Mouse (Mus musculus) left cerebral cortex, postnatal 14 days (tissue): ENCODE results near the gene Itgad. TPM values are rescaled to one million over a fixed set of nuclear protein-coding genes. Genes with fewer than 3 reads are reported as not detected.
A peak's percentile ranks its signal among the peaks of the same experiment; 100 is the strongest.

Experiments used
- DNase-seq, 2 experiments: peaks; one replicate each; pipeline ENCODE4 v3.0.0; 2021 to 2022; ENCODE audit warnings: low spot score in 2 of 2, mixed read lengths in 1 of 2
- intact Hi-C: fragments of 180-260 bp; cut with DNase I; formaldehyde crosslinking; loops from one replicate; pipeline ENCODE4 v1.15.1; 2025
- total RNA-seq, 2 experiments: library from RNA; stranded (reverse); gene quantifications; 2 replicates each; pipeline ENCODE4 v1.2.3; 2021

Itgad gene
- total RNA-seq, 2 experiments from 2014 or later: not detected

- DNase-seq: peak; percentile 99
- intact Hi-C loops: loop anchor here (2.0 to 5.0 kb wide), 2 partner anchors 107 to 464 kb away; no protein-coding TSS in a partner anchor
These were observed 84.0 kb downstream of the Itgad start, which contains the start of gene 9130023H24Rik for GRCm38 (mm10) chr7:128237927-128238778. Gene 9130023H24Rik, minus strand, starts transcription at chr7:128238031.

GRCm38 (mm10) chr7:128238991-128239390, 84.8 kb downstream of the Itgad start:
- intact Hi-C loops: loop anchor here (2.0 to 5.0 kb wide), 2 partner anchors 106 to 463 kb away; no protein-coding TSS in a partner anchor
- no peak for DNase-seq

- intact Hi-C loops: no loop called here
These were observed 86.1 kb downstream of the Itgad start for GRCm38 (mm10) chr7:128240131-128240784.

GRCm38 (mm10) chr7:128242331-128242730, 88.2 kb downstream of the Itgad start:
- intact Hi-C loops: no loop called here
- DNase-seq: no peak

More at GRCm38 (mm10) chr7:128240131-128240784, 86.1 kb downstream of the Itgad start:
- no peak for DNase-seq

- no peak for DNase-seq
- intact Hi-C loops: no loop called here
These were observed 89.7 kb downstream of the Itgad start for GRCm38 (mm10) chr7:128243921-128244320.

GRCm38 (mm10) chr7:128244410-128245025, 90.3 kb downstream of the Itgad start:
- DNase-seq: no peak
- intact Hi-C loops: loop anchor here (5.0 kb wide), 2 partner anchors 53 to 463 kb away; partner anchors contain the start of gene BC017158

GRCm38 (mm10) chr7:128245547-128245946, 91.4 kb downstream of the Itgad start:
- intact Hi-C loops: loop anchor here (5.0 kb wide), 2 partner anchors 52 to 462 kb away; partner anchors contain the start of gene BC017158
- DNase-seq: no peak

GRCm38 (mm10) chr7:128246496-128247391, 92.6 kb downstream of the Itgad start, which contains the start of gene Tgfb1i1:
Gene Tgfb1i1, plus strand, starts transcription at chr7:128246812.
- peak; percentile 56 to 69 for DNase-seq

GRCm38 (mm10) chr7:128247443-128247842, 93.3 kb downstream of the Itgad start:
- intact Hi-C loops: loop anchor here (1.0 to 5.0 kb wide), 4 partner anchors 50 to 460 kb away; partner anchors contain the start of gene BC017158
- peak; percentile 93 for DNase-seq

More at GRCm38 (mm10) chr7:128246496-128247391, 92.6 kb downstream of the Itgad start, which contains the start of gene Tgfb1i1:
- intact Hi-C loops: loop anchor here (1.0 to 5.0 kb wide), 4 partner anchors 51 to 461 kb away; partner anchors contain the start of gene BC017158

GRCm38 (mm10) chr7:128248081-128249042, 94.2 kb downstream of the Itgad start:
- DNase-seq: no peak
- intact Hi-C loops: loop anchor here (5.0 kb wide), 2 partner anchors 49 to 459 kb away; partner anchors contain the start of gene BC017158

- intact Hi-C loops: loop anchor here (5.0 kb wide), 2 partner anchors 47 to 457 kb away; partner anchors contain the start of gene BC017158
- no peak for DNase-seq
These were observed 95.8 kb downstream of the Itgad start for GRCm38 (mm10) chr7:128249998-128250397.

GRCm38 (mm10) chr7:128251946-128252345, 97.8 kb downstream of the Itgad start:
- DNase-seq: no peak
- intact Hi-C loops: no loop called here

- intact Hi-C loops: no loop called here
These were observed 98.4 kb downstream of the Itgad start for GRCm38 (mm10) chr7:128252609-128253008.

GRCm38 (mm10) chr7:128254978-128255377, 100.8 kb downstream of the Itgad start:
- DNase-seq: no peak
- intact Hi-C loops: no loop called here

More at GRCm38 (mm10) chr7:128252609-128253008, 98.4 kb downstream of the Itgad start:
- DNase-seq: peak; percentile 75 to 87

GRCm38 (mm10) chr7:128255757-128256156, 101.6 kb downstream of the Itgad start:
- intact Hi-C loops: no loop called here
- DNase-seq: no peak

GRCm38 (mm10) chr7:128256783-128257334, 102.7 kb downstream of the Itgad start:
- intact Hi-C loops: no loop called here

GRCm38 (mm10) chr7:128265411-128265810, 111.2 kb downstream of the Itgad start, which contains the start of gene Slc5a2:
Gene Slc5a2, plus strand, starts transcription at chr7:128265657.
- intact Hi-C loops: no loop called here
- no peak for DNase-seq

More at GRCm38 (mm10) chr7:128256783-128257334, 102.7 kb downstream of the Itgad start:
- no peak for DNase-seq
